Mouse (Mus musculus) myocyte (in vitro differentiated cells): Measurements from ENCODE around the gene Eftud2. TPM values are rescaled to one million over a fixed set of nuclear protein-coding genes. Genes with fewer than 3 reads are reported as not detected.

Source experiments
- H3K27me3 ChIP-seq: one replicate; pipeline ENCODE4 v1.6.1; 2011; ENCODE audit not compliant: control insufficient read depth, insufficient read depth, insufficient read length
- H3K36me3 ChIP-seq: one replicate; pipeline ENCODE4 v1.6.1; 2011; ENCODE audit not compliant: control insufficient read depth, insufficient read depth
- H3K4me2 ChIP-seq: one replicate; pipeline ENCODE4 v1.6.1; 2011; ENCODE audit warnings: low read depth, control low read depth
- H3K4me3 ChIP-seq: one replicate; pipeline ENCODE4 v1.5.1; 2011; ENCODE audit warnings: mild to moderate bottlenecking, control low read depth, moderate library complexity
- H3K79me2 ChIP-seq: one replicate; pipeline ENCODE4 v1.6.1; 2011; ENCODE audit not compliant: control insufficient read depth, insufficient read depth
- H3ac ChIP-seq: one replicate; pipeline ENCODE4 v1.6.1; 2011; ENCODE audit not compliant: control insufficient read depth, insufficient read length
- CEBPB ChIP-seq: IDR thresholded peaks from 2 replicates; pipeline ENCODE4 v1.6.1; 2011; ENCODE audit warnings: mild to moderate bottlenecking, moderate library complexity; ENCODE audit not compliant: poor library complexity, insufficient read depth, severe bottlenecking
- E2F4 ChIP-seq: IDR thresholded peaks from one replicate; pipeline ENCODE4 v1.6.1; 2011; ENCODE audit warnings: mild to moderate bottlenecking, control low read depth, moderate library complexity; ENCODE audit not compliant: insufficient read depth
- MYOD1 ChIP-seq, 3 experiments: IDR thresholded peaks; one replicate each; pipeline ENCODE4 v1.6.1; 2011; ENCODE audit warnings: control low read depth in 2 of 3, low read depth in 2 of 3, mild to moderate bottlenecking in 2 of 3, moderate library complexity in 1 of 3; ENCODE audit not compliant: insufficient read length in 2 of 3, control insufficient read depth in 1 of 3
- MYOG ChIP-seq, 3 experiments: IDR thresholded peaks; one replicate each; pipeline ENCODE4 v1.6.1; 2011; ENCODE audit warnings: control low read depth in 2 of 3, low read depth in 2 of 3, mild to moderate bottlenecking in 2 of 3; ENCODE audit not compliant: insufficient read length in 2 of 3, control insufficient read depth in 1 of 3, insufficient read depth in 1 of 3
- POLR2A ChIP-seq: IDR thresholded peaks from one replicate; pipeline ENCODE4 v1.6.1; 2011; ENCODE audit warnings: low read depth, mild to moderate bottlenecking, control low read depth, moderate library complexity; ENCODE audit not compliant: insufficient read length
- REST ChIP-seq: IDR thresholded peaks from one replicate; pipeline ENCODE4 v1.6.1; 2011; ENCODE audit warnings: mild to moderate bottlenecking, control low read depth, moderate library complexity; ENCODE audit not compliant: insufficient read depth, insufficient read length
- USF1 ChIP-seq: IDR thresholded peaks from one replicate; pipeline ENCODE4 v1.6.1; 2011; ENCODE audit warnings: low read depth, mild to moderate bottlenecking, control low read depth, moderate library complexity
- polyA plus RNA-seq: library from polyadenylated mRNA; unstranded; fragments of >200 nt; fragmentation: generic; extraction: Trizol; gene quantifications from one replicate; pipeline ENCODE4 v1.2.1, GENCODE M21; 2012; ENCODE audit warnings: missing spikeins

Eftud2 gene
- polyA plus RNA-seq, 1 experiment = 104 TPM

DNA sequence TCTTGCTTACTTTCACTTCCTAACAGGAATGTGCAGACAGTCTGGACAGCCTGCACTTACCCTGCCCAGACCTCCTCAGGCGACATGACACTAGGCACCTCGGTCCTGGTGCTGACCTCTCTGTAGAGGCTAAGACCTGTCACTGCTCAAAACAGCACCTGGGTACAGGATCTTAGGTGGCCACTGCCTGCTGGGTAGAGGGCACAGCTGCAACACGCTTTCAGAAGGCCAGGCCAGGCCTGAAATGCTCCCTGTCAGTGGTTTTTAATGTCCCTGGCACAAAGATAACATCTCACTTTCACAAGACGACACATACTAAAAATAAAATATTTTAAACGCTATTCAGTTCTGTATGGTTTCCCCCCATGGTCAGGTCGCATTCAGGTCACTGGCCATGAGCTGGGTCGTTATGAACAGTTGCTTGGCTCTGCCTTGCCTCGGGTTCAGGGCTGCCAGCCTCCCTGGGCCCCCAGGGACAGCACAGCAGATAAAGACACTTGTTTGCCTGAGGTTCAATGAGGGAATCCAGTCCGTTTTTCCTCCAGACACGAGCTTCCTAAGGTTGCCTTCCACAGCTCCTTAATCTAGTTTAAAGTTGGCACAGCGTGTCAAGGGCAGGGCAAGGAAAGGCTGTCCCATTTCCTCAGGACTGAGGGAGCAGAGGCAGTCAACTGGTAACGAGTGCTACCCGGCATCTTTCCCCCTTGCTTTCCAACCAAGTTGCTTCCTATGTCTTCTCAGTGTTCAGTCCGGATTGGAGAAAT is 88.9 kb downstream of the Eftud2 start:
- no peaks in the 10 kb centered on the region for H3K27me3 ChIP-seq
- no peak for TF ChIP-seq USF1
- TF ChIP-seq MYOD1 (IDR thresholded peaks at IDR 0.05; ENCODE audit: control insufficient read depth in 1 of 3, insufficient read length in 2 of 3, low read depth in 2 of 3) = peak in 1 of 3 experiments; percentile 17
- no peak for TF ChIP-seq POLR2A
- peak in 1 of 3 experiments; percentile 12 for TF ChIP-seq MYOG (IDR thresholded peaks at IDR 0.05; ENCODE audit: control insufficient read depth in 1 of 3, insufficient read depth in 1 of 3, insufficient read length in 2 of 3, low read depth in 2 of 3)
- TF ChIP-seq E2F4 = no peak
- no peak for TF ChIP-seq REST
- TF ChIP-seq CEBPB = no peak
- peak overlapping the region; percentile 3 for H3K4me2 ChIP-seq
- no peaks in the 10 kb centered on the region for H3K36me3 ChIP-seq
- H3ac ChIP-seq = no peak overlapping the region
- H3K79me2 ChIP-seq = no peaks in the 10 kb centered on the region
- H3K4me3 ChIP-seq = no peak overlapping the region

Other genes with a start within 250 kb of the Eftud2 start
- gene Meioc, start 217.3 kb downstream of the Eftud2 start, polyA plus RNA-seq = 0.01 TPM
- gene Ccdc43, start 183.2 kb downstream of the Eftud2 start, polyA plus RNA-seq = 26.8 TPM
- gene Adam11, start 119.5 kb downstream of the Eftud2 start, polyA plus RNA-seq = 0.19 TPM
- gene Gjc1, start 61.3 kb downstream of the Eftud2 start, polyA plus RNA-seq = 10.3 TPM
- gene Higd1b, start 45.1 kb downstream of the Eftud2 start, polyA plus RNA-seq = not detected
- 1.4 TPM for gene Ccdc103, start 219 bp upstream of the Eftud2 start, polyA plus RNA-seq
- gene Fam187a, start 4.2 kb upstream of the Eftud2 start, polyA plus RNA-seq = not detected
- gene Gfap, start 19.9 kb upstream of the Eftud2 start, polyA plus RNA-seq = 0.16 TPM
- 18.4 TPM for gene Kif18b, start 44.1 kb upstream of the Eftud2 start, polyA plus RNA-seq
- gene C1ql1, start 65.7 kb upstream of the Eftud2 start, polyA plus RNA-seq = 0.74 TPM
- gene Nmt1, start 147.2 kb upstream of the Eftud2 start, polyA plus RNA-seq = 77.1 TPM
- 199 TPM for gene Dcakd, start 147.3 kb upstream of the Eftud2 start, polyA plus RNA-seq
- 20.6 TPM for gene Plcd3, start 220.7 kb upstream of the Eftud2 start, polyA plus RNA-seq
- gene Acbd4, start 220.7 kb upstream of the Eftud2 start, polyA plus RNA-seq = 55.2 TPM
- 18.7 TPM for gene Hexim1, start 235.2 kb upstream of the Eftud2 start, polyA plus RNA-seq